Comparison of ENCODE assay signal across 12 mouse cellular contexts in the genomic region with DNA sequence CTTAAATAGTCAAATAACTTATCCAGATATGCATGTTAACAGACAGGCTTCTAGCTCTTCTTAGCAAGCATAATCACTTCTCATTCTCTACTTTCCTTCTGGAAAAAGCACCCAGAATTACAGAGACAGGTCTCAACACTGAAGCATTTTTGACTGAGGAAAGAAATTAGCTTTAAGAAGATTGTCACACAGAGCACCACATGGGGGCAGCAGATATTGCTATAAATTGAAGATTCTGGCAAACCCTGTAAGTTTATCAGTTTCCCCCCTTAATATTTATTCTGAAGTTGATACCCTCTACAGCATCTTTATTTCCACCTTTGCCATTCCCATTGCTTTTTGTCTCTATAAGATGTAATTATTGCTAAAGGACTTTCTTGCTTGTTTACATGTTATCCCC.
DNase-seq lines count a peak whose midpoint lies in the region; ATAC-seq and TF ChIP-seq lines count a peak whose summit lies in the region.
"Had no signal": no experiment of that assay in that cellular context is flagged by ENCODE, and none has a peak within 500 bp of the region (broad histone marks: within the 10 kb centered on the region; RNA-seq: fewer than 3 reads in every experiment).

No protein-coding gene starts in this region.

- no peak for ATAC-seq in hindbrain, postnatal 0 days
- no peak for ATAC-seq in hindbrain, embryonic 12.5 days (ENCODE audit: low FRiP score)
- no peak for ATAC-seq in lung, postnatal 0 days
- ATAC-seq: liver, postnatal 0 days had no signal

- H3K4me3 ChIP-seq in hindbrain, postnatal 0 days (ENCODE audit: low read length) = no peak overlapping the region
- H3K4me3 ChIP-seq in hindbrain, embryonic 12.5 days = no peak overlapping the region
- H3K4me3 ChIP-seq in lung, postnatal 0 days (ENCODE audit: low read depth, low read length) = no peak overlapping the region
- H3K4me3 ChIP-seq: hindbrain, embryonic 15.5 days; midbrain, embryonic 12.5 days had no signal

- H3K4me1 ChIP-seq in hindbrain, postnatal 0 days (ENCODE audit: insufficient read depth, low read length) = no peaks in the 10 kb centered on the region
- H3K4me1 ChIP-seq in hindbrain, embryonic 12.5 days = no peaks in the 10 kb centered on the region
- H3K4me1 ChIP-seq in lung, postnatal 0 days (ENCODE audit: insufficient read depth, low read depth, low read length) = no peaks in the 10 kb centered on the region
- H3K4me1 ChIP-seq: hindbrain, embryonic 15.5 days; midbrain, embryonic 12.5 days had no signal

- no peaks in the 10 kb centered on the region for H3K27me3 ChIP-seq in hindbrain, postnatal 0 days (ENCODE audit: insufficient read depth, low read length)
- H3K27me3 ChIP-seq in hindbrain, embryonic 12.5 days = no peaks in the 10 kb centered on the region
- no peaks in the 10 kb centered on the region for H3K27me3 ChIP-seq in lung, postnatal 0 days (replicated peaks; ENCODE audit: insufficient read depth, low read length)
- H3K27me3 ChIP-seq: hindbrain, embryonic 15.5 days; midbrain, embryonic 12.5 days had no signal

- no peak overlapping the region for H3K27ac ChIP-seq in hindbrain, postnatal 0 days
- H3K27ac ChIP-seq in hindbrain, embryonic 12.5 days = no peak overlapping the region
- no peak overlapping the region for H3K27ac ChIP-seq in lung, postnatal 0 days (ENCODE audit: low read length)
- H3K27ac ChIP-seq: hindbrain, embryonic 15.5 days; midbrain, embryonic 12.5 days had no signal

- no peaks in the 10 kb centered on the region for H3K36me3 ChIP-seq in hindbrain, postnatal 0 days (ENCODE audit: insufficient read depth, low read length)
- no peaks in the 10 kb centered on the region for H3K36me3 ChIP-seq in hindbrain, embryonic 12.5 days
- no peaks in the 10 kb centered on the region for H3K36me3 ChIP-seq in lung, postnatal 0 days (ENCODE audit: insufficient read depth, low read length)
- H3K36me3 ChIP-seq: hindbrain, embryonic 15.5 days; midbrain, embryonic 12.5 days had no signal

- no peaks in the 10 kb centered on the region for H3K9me3 ChIP-seq in hindbrain, postnatal 0 days (ENCODE audit: low read length)
- no peaks in the 10 kb centered on the region for H3K9me3 ChIP-seq in hindbrain, embryonic 12.5 days (replicated peaks)
- H3K9me3 ChIP-seq in lung, postnatal 0 days (ENCODE audit: low read length) = no peaks in the 10 kb centered on the region
- H3K9me3 ChIP-seq: hindbrain, embryonic 15.5 days; midbrain, embryonic 12.5 days had no signal

- no peak for TF ChIP-seq EP300 in lung, postnatal 0 days (IDR thresholded peaks at IDR 0.05)

- DNase-seq in adrenal gland, postnatal 36 days = peak; percentile 5 to 20
- DNase-seq in adrenal gland, adult 8-10 months = no peak
- DNase-seq in hindbrain, postnatal 0 days (ENCODE audit: low spot score) = peak; percentile 63
- DNase-seq in lung, postnatal 0 days (ENCODE audit: low spot score) = no peak
- DNase-seq in lung, postnatal 4 days = no peak
- DNase-seq in right cerebral cortex, postnatal 4 days = peak; percentile 37
- no peak for DNase-seq in ovary, adult 18-20 months (ENCODE audit: low spot score)
- DNase-seq: gastrocnemius, postnatal 25 days; liver, postnatal 0 days had no signal

- peak; percentile 42 for TF ChIP-seq CTCF in hindbrain, postnatal 0 days (IDR thresholded peaks at IDR 0.05; ENCODE audit: low read depth)
- peak; percentile 40 for TF ChIP-seq CTCF in lung, postnatal 0 days (IDR thresholded peaks at IDR 0.05)

- no peak overlapping the region for H3K4me2 ChIP-seq in hindbrain, postnatal 0 days (ENCODE audit: low read depth, low read length)
- no peak overlapping the region for H3K4me2 ChIP-seq in hindbrain, embryonic 12.5 days (replicated peaks)
- H3K4me2 ChIP-seq in lung, postnatal 0 days (replicated peaks; ENCODE audit: low read depth, low read length) = no peak overlapping the region
- H3K4me2 ChIP-seq: hindbrain, embryonic 15.5 days; midbrain, embryonic 12.5 days had no signal

- H3K9ac ChIP-seq in hindbrain, postnatal 0 days (replicated peaks; ENCODE audit: low read length) = no peak overlapping the region
- no peak overlapping the region for H3K9ac ChIP-seq in hindbrain, embryonic 12.5 days
- no peak overlapping the region for H3K9ac ChIP-seq in lung, postnatal 0 days (replicated peaks; ENCODE audit: low read depth)
- H3K9ac ChIP-seq: hindbrain, embryonic 15.5 days; liver, postnatal 0 days; midbrain, embryonic 12.5 days had no signal

Comparison
In these comparisons a context has a peak if more than half of its experiments do, and no peak if none do; other contexts are left out.
1. DNase-seq: peak in adrenal gland, postnatal 36 days (2 of 2), hindbrain, postnatal 0 days (single experiment) and right cerebral cortex, postnatal 4 days (single experiment); none in adrenal gland, adult 8-10 months (single experiment), lung, postnatal 0 days (single experiment), lung, postnatal 4 days (0 of 2) and ovary, adult 18-20 months (single experiment).